Mouse (Mus musculus): Measurements from ENCODE around the gene Hcst. TPM values are rescaled to one million over a fixed set of nuclear protein-coding genes. Genes with fewer than 3 reads are reported as not detected.
A peak's percentile ranks its signal among the peaks of the same experiment; 100 is the strongest.

Hcst gene
- polyA plus RNA-seq, 1 experiment from 2014 or later: 0.62 TPM

DNA sequence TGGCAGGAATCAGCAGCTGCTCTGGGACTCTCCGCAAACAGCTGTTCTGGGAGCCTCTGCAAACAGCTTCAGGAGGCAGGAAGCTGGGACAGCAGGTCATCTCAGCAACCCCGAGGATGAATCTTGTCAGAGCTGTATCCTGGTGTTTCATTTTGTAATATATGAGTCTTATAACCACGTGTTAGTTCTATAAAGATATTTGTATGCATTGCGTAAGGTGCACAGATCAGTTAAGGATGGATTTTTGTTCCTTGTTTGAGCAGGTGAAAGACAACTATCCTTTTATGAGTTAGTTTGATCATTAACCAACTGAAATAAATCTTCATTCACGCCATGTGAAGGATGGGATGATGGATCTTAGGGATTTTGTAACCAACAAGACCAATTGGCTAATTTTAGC, 39.6 kb downstream of the Hcst start:
- H3K27me3 ChIP-seq (ENCODE audit: control insufficient read depth, insufficient read depth, low read length): no peaks in the 10 kb centered on the region
- no peaks in the 10 kb centered on the region for H3K36me3 ChIP-seq (ENCODE audit: control insufficient read depth, insufficient read depth, low read length)
- no peaks in the 10 kb centered on the region for H3K4me1 ChIP-seq (replicated peaks; ENCODE audit: control insufficient read depth, insufficient read depth, low read length)
- WGBS: 66% methylated on average over 5 of the region's 5 CpGs
- ATAC-seq (ENCODE audit: low FRiP score) (no peak), DNase-seq (ENCODE audit: low spot score) (no peak)
- no peak overlapping the region for H3K4me3 ChIP-seq (ENCODE audit: low read depth, low read length)
- H3K9ac ChIP-seq (ENCODE audit: low read depth, low read length): no peak overlapping the region
- H3K4me2 ChIP-seq (replicated peaks; ENCODE audit: low read depth, low read length): no peak overlapping the region
- H3K27ac ChIP-seq (ENCODE audit: low read depth, low read length): no peak overlapping the region
- no peaks in the 10 kb centered on the region for H3K9me3 ChIP-seq (ENCODE audit: control insufficient read depth, low read length)

DNA sequence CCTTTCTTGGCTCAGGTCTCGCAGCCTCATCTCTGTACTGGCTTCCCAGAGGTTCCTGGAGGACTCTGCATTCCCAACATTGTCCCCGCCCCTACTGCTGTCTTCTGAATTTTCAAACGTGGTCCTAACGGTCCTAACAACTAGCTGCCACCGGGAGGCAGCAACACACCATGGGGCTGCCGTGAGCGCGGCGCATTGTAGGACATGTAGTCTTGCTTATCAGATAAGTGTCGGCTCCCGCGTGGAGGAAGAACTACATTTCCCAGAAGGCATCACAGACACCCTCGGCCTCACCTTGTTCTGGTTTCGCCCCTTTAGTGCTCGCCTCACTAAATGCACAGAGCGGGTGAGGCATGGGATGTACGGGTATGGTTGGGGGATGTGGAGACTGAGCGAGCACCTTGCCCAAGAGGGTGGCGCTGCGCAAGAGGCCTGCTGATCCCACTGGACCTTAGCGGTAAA, 46.1 kb downstream of the Hcst start:
- ATAC-seq (ENCODE audit: low FRiP score): peak; percentile 99
- peak overlapping the region; percentile 42 for H3K9ac ChIP-seq (ENCODE audit: low read depth, low read length)
- DNase-seq (ENCODE audit: low spot score): peak; percentile 94
- peak overlapping the region; percentile 30 for H3K4me3 ChIP-seq (ENCODE audit: low read depth, low read length)
- H3K27me3 ChIP-seq (ENCODE audit: control insufficient read depth, insufficient read depth, low read length): no peaks in the 10 kb centered on the region
- peak overlapping the region; percentile 40 for H3K4me2 ChIP-seq (replicated peaks; ENCODE audit: low read depth, low read length)
- H3K4me1 ChIP-seq (replicated peaks; ENCODE audit: control insufficient read depth, insufficient read depth, low read length): no peaks in the 10 kb centered on the region
- under 1% methylated on average over 21 of the region's 21 CpGs for WGBS
- no peaks in the 10 kb centered on the region for H3K9me3 ChIP-seq (ENCODE audit: control insufficient read depth, low read length)
- H3K27ac ChIP-seq (ENCODE audit: low read depth, low read length): no peak overlapping the region
- no peaks in the 10 kb centered on the region for H3K36me3 ChIP-seq (ENCODE audit: control insufficient read depth, insufficient read depth, low read length)

Other genes with a start within 250 kb of the Hcst start
- gene Cox7a1, start 235.7 kb downstream of the Hcst start, polyA plus RNA-seq (2014; fragmentation: Nextera tagmentation; extraction: Ambion mirVana): 4.3 and 4.5 TPM in 2 replicates
- gene Capns1, start 221.0 kb downstream of the Hcst start, polyA plus RNA-seq (2014; fragmentation: Nextera tagmentation; extraction: Ambion mirVana): 56.3 and 64.0 TPM in 2 replicates
- 171 and 176 TPM in 2 replicates for gene Polr2i, start 187.9 kb downstream of the Hcst start, polyA plus RNA-seq (2014; fragmentation: Nextera tagmentation; extraction: Ambion mirVana)
- gene Tbcb, start 187.6 kb downstream of the Hcst start, polyA plus RNA-seq (2014; fragmentation: Nextera tagmentation; extraction: Ambion mirVana): 278 and 293 TPM in 2 replicates
- gene Ovol3, start 184.1 kb downstream of the Hcst start, polyA plus RNA-seq (2014; fragmentation: Nextera tagmentation; extraction: Ambion mirVana): not detected in 2 replicates
- 0.25 and 0.32 TPM in 2 replicates for gene Thap8, start 139.8 kb downstream of the Hcst start, polyA plus RNA-seq (2014; fragmentation: Nextera tagmentation; extraction: Ambion mirVana)
- gene Wdr62, start 139.4 kb downstream of the Hcst start, polyA plus RNA-seq (2014; fragmentation: Nextera tagmentation; extraction: Ambion mirVana): 5.9 and 8.5 TPM in 2 replicates
- gene Clip3, start 128.1 kb downstream of the Hcst start, polyA plus RNA-seq (2014; fragmentation: Nextera tagmentation; extraction: Ambion mirVana): 66.7 and 78.4 TPM in 2 replicates
- gene Alkbh6, start 111.1 kb downstream of the Hcst start, polyA plus RNA-seq (2014; fragmentation: Nextera tagmentation; extraction: Ambion mirVana): 82.1 and 85.2 TPM in 2 replicates
- gene Syne4, start 105.0 kb downstream of the Hcst start, polyA plus RNA-seq (2014; fragmentation: Nextera tagmentation; extraction: Ambion mirVana): 17.4 and 18.7 TPM in 2 replicates
- 1.4 and 3.3 TPM in 2 replicates for gene E130208F15Rik, start 98.1 kb downstream of the Hcst start, polyA plus RNA-seq (2014; fragmentation: Nextera tagmentation; extraction: Ambion mirVana)
- gene Sdhaf1, start 96.0 kb downstream of the Hcst start, polyA plus RNA-seq (2014; fragmentation: Nextera tagmentation; extraction: Ambion mirVana): 20.9 and 23.2 TPM in 2 replicates
- gene Lrfn3, start 57.1 kb downstream of the Hcst start, polyA plus RNA-seq (2014; fragmentation: Nextera tagmentation; extraction: Ambion mirVana): 5.3 and 6.8 TPM in 2 replicates
- gene Tyrobp, start 6.1 kb downstream of the Hcst start, polyA plus RNA-seq (2014; fragmentation: Nextera tagmentation; extraction: Ambion mirVana): 19.3 and 23.1 TPM in 2 replicates
- 1.5 and 1.8 TPM in 2 replicates for gene Nfkbid, start 1.9 kb upstream of the Hcst start, polyA plus RNA-seq (2014; fragmentation: Nextera tagmentation; extraction: Ambion mirVana)
- 165 and 169 TPM in 2 replicates for gene Aplp1, start 25.7 kb upstream of the Hcst start, polyA plus RNA-seq (2014; fragmentation: Nextera tagmentation; extraction: Ambion mirVana)
- gene Kirrel2, start 37.8 kb upstream of the Hcst start, polyA plus RNA-seq (2014; fragmentation: Nextera tagmentation; extraction: Ambion mirVana): 18.6 and 25.8 TPM in 2 replicates
- 3.3 and 4.5 TPM in 2 replicates for gene Nphs1, start 38.5 kb upstream of the Hcst start, polyA plus RNA-seq (2014; fragmentation: Nextera tagmentation; extraction: Ambion mirVana)
- not detected in 2 replicates for gene Prodh2, start 73.8 kb upstream of the Hcst start, polyA plus RNA-seq (2014; fragmentation: Nextera tagmentation; extraction: Ambion mirVana)
- 41.4 and 41.9 TPM in 2 replicates for gene Arhgap33, start 115.2 kb upstream of the Hcst start, polyA plus RNA-seq (2014; fragmentation: Nextera tagmentation; extraction: Ambion mirVana)
- gene Hspb6, start 132.3 kb upstream of the Hcst start, polyA plus RNA-seq (2014; fragmentation: Nextera tagmentation; extraction: Ambion mirVana): 3.5 and 4.0 TPM in 2 replicates
- 11.4 and 18.4 TPM in 2 replicates for gene Proser3, start 132.4 kb upstream of the Hcst start, polyA plus RNA-seq (2014; fragmentation: Nextera tagmentation; extraction: Ambion mirVana)
- 44.7 and 48.3 TPM in 2 replicates for gene Lin37, start 140.0 kb upstream of the Hcst start, polyA plus RNA-seq (2014; fragmentation: Nextera tagmentation; extraction: Ambion mirVana)
- gene U2af1l4, start 143.4 kb upstream of the Hcst start, polyA plus RNA-seq (2014; fragmentation: Nextera tagmentation; extraction: Ambion mirVana): 83.0 and 100.0 TPM in 2 replicates
- gene Gm49396, start 143.5 kb upstream of the Hcst start, polyA plus RNA-seq (2014; fragmentation: Nextera tagmentation; extraction: Ambion mirVana): 7.8 and 9.8 TPM in 2 replicates
- gene Psenen, start 143.8 kb upstream of the Hcst start, polyA plus RNA-seq (2014; fragmentation: Nextera tagmentation; extraction: Ambion mirVana): 104 and 105 TPM in 2 replicates
- 3.0 and 3.6 TPM in 2 replicates for gene Igflr1, start 145.6 kb upstream of the Hcst start, polyA plus RNA-seq (2014; fragmentation: Nextera tagmentation; extraction: Ambion mirVana)
- gene Kmt2b, start 168.9 kb upstream of the Hcst start, polyA plus RNA-seq (2014; fragmentation: Nextera tagmentation; extraction: Ambion mirVana): 11.1 and 13.2 TPM in 2 replicates
- gene Zbtb32, start 179.1 kb upstream of the Hcst start, polyA plus RNA-seq (2014; fragmentation: Nextera tagmentation; extraction: Ambion mirVana): 0.24 and 1.2 TPM in 2 replicates
- 0.54 and 1.2 TPM in 2 replicates for gene Upk1a, start 193.0 kb upstream of the Hcst start, polyA plus RNA-seq (2014; fragmentation: Nextera tagmentation; extraction: Ambion mirVana)
- 816 and 817 TPM in 2 replicates for gene Cox6b1, start 206.3 kb upstream of the Hcst start, polyA plus RNA-seq (2014; fragmentation: Nextera tagmentation; extraction: Ambion mirVana)
- not detected in 2 replicates for gene Etv2, start 216.0 kb upstream of the Hcst start, polyA plus RNA-seq (2014; fragmentation: Nextera tagmentation; extraction: Ambion mirVana)
- gene Rbm42, start 230.5 kb upstream of the Hcst start, polyA plus RNA-seq (2014; fragmentation: Nextera tagmentation; extraction: Ambion mirVana): 119 and 123 TPM in 2 replicates
- gene Haus5, start 245.1 kb upstream of the Hcst start, polyA plus RNA-seq (2014; fragmentation: Nextera tagmentation; extraction: Ambion mirVana): 40.3 and 41.8 TPM in 2 replicates